Mouse (Mus musculus) limb, embryonic 12.5 days (tissue): ENCODE measurements around the gene Nop2. TPM values are rescaled to one million over a fixed set of nuclear protein-coding genes. Genes with fewer than 3 reads are reported as not detected.

ENCODE experiments used
- ATAC-seq: fragments of 200-750 bp; cut with Nextera tagmentation; 2 replicates; pipeline ENCODE4 v1.8.0; 2017; ENCODE audit warnings: low read depth, moderate TSS enrichment; ENCODE audit not compliant: insufficient number of reproducible peaks, insufficient read depth, low FRiP score, low TSS enrichment
- H3K27ac ChIP-seq: fragments of 300-500 bp; sonication (generic); 2 replicates; pipeline ENCODE4 v1.5.1; 2016; ENCODE audit warnings: mild to moderate bottlenecking, moderate library complexity
- H3K27me3 ChIP-seq: fragments of 300-500 bp; sonication (generic); 2 replicates; pipeline ENCODE4 v1.6.1; 2016; ENCODE audit warnings: mild to moderate bottlenecking, moderate library complexity
- H3K36me3 ChIP-seq: fragments of 300-500 bp; sonication (generic); 2 replicates; pipeline ENCODE4 v1.6.1; 2016; ENCODE audit warnings: mild to moderate bottlenecking, moderate library complexity
- H3K4me1 ChIP-seq: fragments of 300-500 bp; sonication (generic); replicated peaks from 2 replicates; pipeline ENCODE4 v1.6.1; 2016
- H3K4me2 ChIP-seq: fragments of 300-500 bp; sonication (generic); 2 replicates; pipeline ENCODE4 v1.6.1; 2016; ENCODE audit warnings: mild to moderate bottlenecking, moderate library complexity
- H3K4me3 ChIP-seq: fragments of 300-500 bp; sonication (generic); replicated peaks from 2 replicates; pipeline ENCODE4 v1.5.1; 2016; ENCODE audit warnings: mild to moderate bottlenecking
- H3K9ac ChIP-seq: fragments of 300-500 bp; sonication (generic); replicated peaks from 2 replicates; pipeline ENCODE4 v1.6.1; 2016; ENCODE audit warnings: mild to moderate bottlenecking, moderate library complexity
- H3K9me3 ChIP-seq: fragments of 300-500 bp; sonication (generic); 2 replicates; pipeline ENCODE4 v1.6.1; 2016; ENCODE audit warnings: mild to moderate bottlenecking, moderate library complexity
- WGBS: fragments of 180-500 bp; shearing (Covaris S2); methylation state at CpG from one replicate; pipeline ENCODE4 v1.1.7; 2016; 5-methylcytosine and 5-hydroxymethylcytosine counted together
- polyA plus RNA-seq: library from polyadenylated mRNA; unstranded; fragments of >200 nt; fragmentation: Nextera tagmentation; extraction: Ambion mirVana; gene quantifications from 2 replicates; pipeline ENCODE4 v1.2.1, GENCODE M21; 2016

Gene Nop2
- polyA plus RNA-seq, 1 experiment from 2014 or later = 72.6 TPM

DNA sequence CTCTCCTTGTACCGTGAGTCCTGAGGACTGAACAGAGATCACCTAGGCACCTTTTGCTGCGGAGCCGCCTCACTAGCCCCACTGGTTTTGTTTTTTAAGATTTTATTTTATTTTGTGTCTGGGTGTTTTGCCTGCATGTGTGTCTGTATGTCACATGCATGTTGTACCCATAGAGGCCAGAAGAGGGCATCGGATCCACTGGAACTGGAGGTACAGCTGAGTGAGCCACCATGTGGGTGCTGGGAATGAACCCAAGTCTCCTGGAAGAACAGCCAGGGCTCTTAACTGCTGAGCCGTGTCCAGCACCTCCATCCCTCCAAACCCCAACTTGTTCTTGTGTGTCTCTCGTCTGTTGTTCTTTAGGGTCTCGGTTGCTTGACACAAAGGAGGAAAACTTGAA is 20.8 kb upstream of the Nop2 start:
- Histone ChIP-seq H3K9ac (no peak overlapping the region), H3K4me1 (no peaks in the 10 kb centered on the region), H3K27me3 (no peaks in the 10 kb centered on the region), H3K4me2 (no peak overlapping the region), H3K27ac (no peak overlapping the region), H3K4me3 (no peak overlapping the region), H3K9me3 (no peaks in the 10 kb centered on the region), H3K36me3 (peaks cover 98% of the 10 kb centered on the region)
- ATAC-seq = no peak
- WGBS = 90% methylated on average over 7 of the region's 7 CpGs

DNA sequence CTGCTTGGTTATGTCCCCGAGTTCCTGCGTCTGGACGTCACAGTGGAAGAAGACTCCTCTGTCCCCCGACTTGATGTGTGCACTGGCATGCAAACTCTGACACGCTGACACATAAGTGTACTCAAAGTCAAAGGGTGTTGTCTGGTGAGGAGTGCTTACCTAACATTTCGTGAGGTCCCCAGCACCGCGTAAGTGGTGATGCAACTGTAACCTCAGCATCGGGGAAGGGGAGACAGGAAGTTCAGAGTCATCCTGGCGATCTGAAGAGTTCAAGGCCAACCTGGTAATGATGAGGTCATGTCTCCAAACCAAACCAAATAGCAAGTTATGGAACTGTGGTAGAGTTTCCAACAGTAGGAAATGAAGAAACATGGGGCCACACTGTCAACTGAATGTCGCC is 19.2 kb upstream of the Nop2 start:
- Histone ChIP-seq H3K27ac (no peak overlapping the region), H3K4me1 (no peaks in the 10 kb centered on the region), H3K36me3 (peaks cover 98% of the 10 kb centered on the region), H3K9ac (no peak overlapping the region), H3K4me2 (no peak overlapping the region), H3K9me3 (no peaks in the 10 kb centered on the region), H3K4me3 (no peak overlapping the region), H3K27me3 (no peaks in the 10 kb centered on the region)
- ATAC-seq = no peak
- 93% methylated on average over 11 of the region's 11 CpGs for WGBS

DNA sequence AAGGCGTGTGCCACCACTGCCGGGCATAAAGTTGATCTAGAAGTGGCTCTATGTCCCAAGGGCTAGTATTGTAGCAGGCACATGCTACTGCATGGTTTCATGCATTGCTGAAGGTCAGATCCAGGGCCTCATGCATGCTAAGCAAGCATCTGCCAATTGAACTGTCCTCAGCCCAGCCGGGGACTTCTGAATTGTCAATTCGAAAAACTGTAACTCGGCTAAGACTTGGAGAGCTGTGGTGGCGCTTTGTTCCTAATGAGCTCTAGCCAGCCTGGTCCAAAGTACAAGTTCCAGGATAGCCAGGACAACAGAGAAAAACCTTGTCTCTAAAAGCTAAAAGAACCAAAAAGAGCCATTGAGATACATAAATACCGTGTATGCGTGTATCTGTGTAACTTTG is 12.3 kb upstream of the Nop2 start:
- no peak overlapping the region for H3K27ac ChIP-seq
- no peaks in the 10 kb centered on the region for H3K27me3 ChIP-seq
- H3K9ac ChIP-seq = no peak overlapping the region
- H3K4me3 ChIP-seq = no peak overlapping the region
- 92% methylated on average over 8 of the region's 8 CpGs for WGBS
- H3K4me2 ChIP-seq = no peak overlapping the region
- H3K36me3 ChIP-seq = peaks cover 98% of the 10 kb centered on the region
- no peak for ATAC-seq
- no peaks in the 10 kb centered on the region for H3K9me3 ChIP-seq
- no peaks in the 10 kb centered on the region for H3K4me1 ChIP-seq

DNA sequence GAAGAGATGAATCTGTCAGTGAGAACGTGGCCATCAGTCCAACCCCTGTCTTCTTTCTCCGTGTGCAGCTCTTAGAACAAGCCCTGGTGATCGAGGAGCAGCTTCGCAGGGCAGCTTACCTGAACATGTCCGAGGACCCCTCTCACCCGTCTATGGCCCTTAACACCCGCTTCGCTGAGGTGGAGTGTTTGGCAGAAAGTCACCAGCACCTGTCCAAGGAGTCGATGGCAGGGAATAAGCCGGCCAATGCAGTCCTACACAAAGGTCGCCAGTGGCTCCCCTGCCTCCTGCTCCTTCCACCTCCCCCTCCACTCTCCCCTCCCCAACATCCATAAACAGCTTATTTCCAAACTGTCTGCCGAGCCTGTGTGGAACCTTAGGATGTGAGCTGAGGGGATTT is 3.0 kb upstream of the Nop2 start:
- H3K9ac ChIP-seq = no peak overlapping the region
- no peak overlapping the region for H3K4me3 ChIP-seq
- 90% methylated on average over 12 of the region's 12 CpGs for WGBS
- no peak overlapping the region for H3K4me2 ChIP-seq
- H3K36me3 ChIP-seq = peaks cover 72% of the 10 kb centered on the region
- H3K9me3 ChIP-seq = no peaks in the 10 kb centered on the region
- peaks cover 12% of the 10 kb centered on the region for H3K4me1 ChIP-seq
- ATAC-seq = no peak
- H3K27me3 ChIP-seq = no peaks in the 10 kb centered on the region
- H3K27ac ChIP-seq = no peak overlapping the region

DNA sequence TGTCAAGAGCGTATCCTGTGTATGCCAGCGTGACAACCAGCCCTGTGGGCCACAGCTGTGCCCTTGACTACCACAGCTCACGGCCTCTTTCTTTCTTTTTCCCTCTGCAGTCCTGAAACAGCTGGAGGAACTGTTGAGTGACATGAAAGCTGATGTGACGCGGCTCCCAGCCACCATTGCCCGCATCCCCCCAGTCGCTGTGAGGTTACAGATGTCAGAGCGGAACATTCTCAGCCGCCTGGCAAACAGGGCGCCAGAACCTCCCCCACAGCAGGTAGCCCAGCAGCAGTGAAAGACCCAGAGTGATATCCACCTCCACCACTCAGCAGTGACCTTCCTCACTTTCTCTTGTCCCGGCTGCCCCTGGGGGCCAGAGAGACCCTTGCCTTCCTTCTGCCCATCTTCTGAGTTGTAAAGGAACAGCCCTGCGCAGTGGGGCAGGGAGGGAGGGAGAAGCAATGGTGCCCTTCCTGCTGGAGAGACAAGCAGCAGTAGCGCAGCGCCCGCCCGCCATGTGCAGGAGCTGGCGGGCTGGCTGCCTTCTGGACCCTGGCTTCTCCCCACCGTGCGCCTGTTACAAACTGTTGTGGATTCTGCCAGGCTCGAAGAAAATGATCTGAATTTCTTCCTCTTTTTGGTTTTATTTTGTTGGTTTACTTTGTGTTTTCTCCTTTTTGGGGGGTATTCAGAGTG is 1.9 kb upstream of the Nop2 start:
- ATAC-seq = no peak
- Histone ChIP-seq H3K4me3 (no peak overlapping the region), H3K27me3 (no peaks in the 10 kb centered on the region), H3K9ac (no peak overlapping the region), H3K27ac (no peak overlapping the region), H3K36me3 (peaks cover 72% of the 10 kb centered on the region), H3K4me1 (peaks cover 12% of the 10 kb centered on the region), H3K4me2 (no peak overlapping the region), H3K9me3 (no peaks in the 10 kb centered on the region)
- WGBS = 89% methylated on average over 20 of the region's 20 CpGs

DNA sequence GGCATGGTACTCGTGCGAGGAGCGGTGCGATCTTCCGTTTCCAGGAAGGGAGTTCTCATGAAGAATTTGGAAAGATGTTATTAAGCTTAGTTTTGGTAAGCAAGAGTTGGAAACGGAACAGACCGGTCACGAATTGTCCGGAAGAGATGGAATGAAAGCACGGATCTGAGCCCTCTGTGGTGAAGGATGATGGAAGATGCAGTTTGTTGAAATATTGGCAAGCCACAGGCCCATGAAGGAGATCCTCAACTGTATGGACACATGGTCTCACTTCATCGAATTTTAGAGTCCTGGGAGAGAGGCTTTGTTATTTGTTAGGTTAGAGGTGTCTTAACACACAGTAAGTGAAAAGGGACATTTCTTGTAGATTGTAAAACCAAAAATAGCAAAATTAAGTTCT is 761 bp downstream of the Nop2 start:
- H3K9me3 ChIP-seq = no peaks in the 10 kb centered on the region
- ATAC-seq = no peak
- peak overlapping the region; percentile 88 for H3K4me3 ChIP-seq
- H3K27me3 ChIP-seq = no peaks in the 10 kb centered on the region
- H3K9ac ChIP-seq = peak overlapping the region; percentile 77
- peak overlapping the region; percentile 90 for H3K4me2 ChIP-seq
- WGBS = 6% methylated on average over 11 of the region's 11 CpGs
- H3K27ac ChIP-seq = 0 out of 2 replicates have a peak overlapping the region, but pooled peaks have one; percentile 90
- H3K36me3 ChIP-seq = peaks cover 71% of the 10 kb centered on the region
- peaks cover 12% of the 10 kb centered on the region for H3K4me1 ChIP-seq

DNA sequence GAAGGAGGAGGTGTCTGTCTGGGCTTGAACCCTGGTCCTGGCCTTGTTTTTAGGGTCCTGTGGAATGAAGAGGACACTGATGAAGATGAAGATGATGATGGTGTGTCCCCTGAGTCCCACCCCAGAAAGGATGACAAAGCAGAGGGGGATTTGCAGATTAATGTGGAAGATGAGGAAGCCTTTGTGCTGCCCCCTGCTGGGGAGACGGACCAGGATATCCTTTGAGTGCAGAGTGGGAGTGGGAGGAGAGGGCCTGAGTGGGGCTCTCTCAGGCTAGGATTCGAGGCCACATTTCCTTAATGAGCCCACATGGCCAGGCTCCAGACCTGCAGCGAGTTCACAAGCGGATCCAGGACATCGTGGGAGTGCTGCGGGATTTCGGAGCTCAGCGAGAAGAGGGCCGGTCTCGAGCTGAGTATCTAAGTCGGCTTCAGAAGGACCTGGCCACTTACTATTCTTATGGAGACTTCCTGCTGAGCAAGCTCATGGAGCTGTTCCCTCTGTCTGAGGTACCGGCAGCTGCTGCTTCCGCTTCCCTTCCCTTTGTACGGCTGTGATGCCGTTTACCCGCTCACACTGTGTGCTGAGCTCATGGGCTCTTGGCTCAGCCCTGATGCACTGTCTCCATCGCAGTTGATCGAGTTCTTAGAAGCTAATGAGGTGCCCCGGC is 5.4 kb downstream of the Nop2 start:
- Histone ChIP-seq H3K27me3 (no peaks in the 10 kb centered on the region), H3K4me3 (no peak overlapping the region), H3K36me3 (peaks cover 91% of the 10 kb centered on the region), H3K27ac (no peak overlapping the region), H3K4me2 (no peak overlapping the region), H3K4me1 (peaks cover 12% of the 10 kb centered on the region), H3K9ac (no peak overlapping the region), H3K9me3 (no peaks in the 10 kb centered on the region)
- 93% methylated on average over 19 of the region's 19 CpGs for WGBS
- ATAC-seq = no peak

DNA sequence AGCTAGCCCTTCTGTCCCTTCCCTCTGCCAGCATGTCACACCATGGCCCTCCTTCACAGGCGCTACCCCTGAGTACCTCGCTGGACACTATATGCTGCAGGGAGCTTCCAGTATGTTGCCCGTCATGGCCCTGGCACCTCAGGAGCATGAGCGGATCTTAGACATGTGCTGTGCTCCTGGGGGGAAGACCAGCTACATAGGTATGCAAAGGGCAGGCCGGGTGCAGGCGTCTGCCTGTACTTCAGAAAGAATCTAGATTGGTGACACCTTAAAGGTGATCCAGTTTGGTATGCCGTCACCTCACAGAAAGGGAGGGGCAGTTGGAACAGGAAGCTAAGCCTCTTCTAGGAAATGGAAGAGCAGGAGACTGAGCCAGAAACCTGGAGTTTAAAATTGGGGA is 8.0 kb downstream of the Nop2 start:
- Histone ChIP-seq H3K4me3 (no peak overlapping the region), H3K27ac (no peak overlapping the region), H3K4me2 (no peak overlapping the region), H3K9ac (no peak overlapping the region), H3K4me1 (peaks cover 8% of the 10 kb centered on the region), H3K9me3 (no peaks in the 10 kb centered on the region), H3K27me3 (no peaks in the 10 kb centered on the region), H3K36me3 (peaks cover 94% of the 10 kb centered on the region)
- 85% methylated on average over 7 of the region's 7 CpGs for WGBS
- ATAC-seq = no peak

DNA sequence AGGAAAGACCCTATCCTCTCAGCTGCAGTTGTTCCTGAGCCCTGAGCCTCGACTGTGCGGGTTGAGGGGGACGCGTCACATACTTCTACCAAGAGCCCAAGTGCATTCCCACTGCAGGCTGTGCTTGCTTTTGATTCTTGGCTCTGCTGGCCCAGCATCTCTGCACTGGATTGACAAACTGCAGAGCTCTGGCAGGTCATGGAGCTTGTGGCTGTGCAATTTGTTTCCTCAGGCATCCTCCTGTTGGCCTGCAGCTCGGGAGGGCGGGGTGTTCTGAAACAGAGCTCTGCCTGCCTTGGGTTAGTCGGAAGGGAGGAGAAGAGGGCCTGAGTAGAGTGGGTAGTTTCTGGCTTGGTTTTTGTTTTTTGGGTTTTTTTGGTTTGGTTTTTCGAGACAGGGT is 10.7 kb downstream of the Nop2 start:
- WGBS = 91% methylated on average over 8 of the region's 8 CpGs
- Histone ChIP-seq H3K9ac (no peak overlapping the region), H3K4me1 (peaks cover 28% of the 10 kb centered on the region), H3K4me2 (no peak overlapping the region), H3K9me3 (no peaks in the 10 kb centered on the region), H3K4me3 (no peak overlapping the region), H3K36me3 (peaks cover 68% of the 10 kb centered on the region), H3K27ac (no peak overlapping the region), H3K27me3 (no peaks in the 10 kb centered on the region)
- no peak for ATAC-seq

DNA sequence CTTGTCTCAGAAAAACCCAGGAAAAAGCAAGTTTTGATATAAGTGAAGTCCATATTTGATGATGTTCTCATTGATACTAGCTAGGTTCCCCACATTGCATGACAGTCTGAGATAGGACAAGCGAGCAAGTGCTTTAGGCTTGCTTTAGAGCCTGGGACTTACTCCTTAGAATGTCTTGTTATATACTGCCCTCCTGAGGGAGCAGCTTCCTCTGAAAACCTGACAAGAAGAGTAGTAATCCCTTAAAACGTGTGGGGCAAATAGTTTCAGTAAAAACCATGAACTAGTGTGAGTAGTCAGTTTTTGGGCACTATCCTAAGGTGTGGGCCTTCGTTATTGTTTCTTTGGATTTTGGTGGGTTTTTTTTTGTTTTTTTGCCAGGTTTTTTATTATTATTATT is 11.4 kb downstream of the Nop2 start:
- peaks cover 61% of the 10 kb centered on the region for H3K36me3 ChIP-seq
- H3K9ac ChIP-seq = no peak overlapping the region
- no peak overlapping the region for H3K27ac ChIP-seq
- 76% methylated on average over 3 of the region's 3 CpGs for WGBS
- no peaks in the 10 kb centered on the region for H3K9me3 ChIP-seq
- peaks cover 33% of the 10 kb centered on the region for H3K4me1 ChIP-seq
- H3K4me3 ChIP-seq = no peak overlapping the region
- H3K4me2 ChIP-seq = no peak overlapping the region
- H3K27me3 ChIP-seq = no peaks in the 10 kb centered on the region
- ATAC-seq = no peak

DNA sequence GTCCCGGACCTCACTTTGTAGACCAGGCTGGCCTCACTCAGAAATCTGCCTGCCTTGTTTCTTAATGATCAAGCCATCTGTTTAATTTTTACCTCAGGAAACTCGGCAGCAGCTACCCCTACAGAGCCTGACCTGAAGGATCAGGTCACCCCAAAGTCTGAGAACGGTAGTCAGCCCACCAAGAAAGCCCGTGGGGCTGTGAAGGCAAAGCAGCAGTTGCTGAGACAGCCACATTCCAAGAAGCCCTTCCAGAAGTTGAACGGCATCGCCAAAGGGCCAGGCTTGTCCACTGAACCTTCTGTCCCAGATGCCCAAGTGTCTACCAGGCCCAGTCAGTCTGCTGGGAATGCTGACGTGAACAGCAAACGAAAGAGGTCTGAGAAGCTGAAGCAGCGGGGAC is 12.2 kb downstream of the Nop2 start:
- no peaks in the 10 kb centered on the region for H3K9me3 ChIP-seq
- H3K4me1 ChIP-seq = peaks cover 36% of the 10 kb centered on the region
- no peak overlapping the region for H3K4me2 ChIP-seq
- H3K4me3 ChIP-seq = 0 out of 2 replicates have a peak overlapping the region, but pooled peaks have one; percentile 1
- peak overlapping the region; percentile 50; the same call in 1 of the 2 replicates for H3K27ac ChIP-seq
- no peak for ATAC-seq
- no peak overlapping the region for H3K9ac ChIP-seq
- H3K27me3 ChIP-seq = no peaks in the 10 kb centered on the region
- H3K36me3 ChIP-seq = peaks cover 59% of the 10 kb centered on the region
- 80% methylated on average over 9 of the region's 9 CpGs for WGBS

DNA sequence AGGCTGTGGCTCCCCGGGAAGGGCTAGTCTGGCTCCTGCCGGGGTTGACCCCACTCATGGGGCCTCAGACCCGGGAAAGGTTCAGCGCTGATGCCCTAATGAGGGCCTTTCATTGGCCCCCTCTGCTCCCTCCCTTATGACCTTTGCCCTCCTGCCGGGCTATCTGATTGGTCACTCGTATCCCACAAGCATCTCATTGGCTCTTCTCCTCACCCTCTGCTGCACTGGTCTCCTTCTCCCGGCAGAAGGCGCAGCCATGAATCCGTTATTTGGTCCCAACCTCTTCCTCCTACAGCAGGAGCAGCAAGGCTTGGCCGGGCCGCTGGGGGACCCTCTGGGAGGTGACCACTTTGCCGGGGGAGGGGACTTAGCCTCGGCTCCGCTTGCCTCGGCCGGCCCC is 13.3 kb downstream of the Nop2 start, which contains the start of gene Iffo1:
Gene Iffo1, plus strand, starts transcription at position 241 of the 400 bp plus-strand sequence.
- no peaks in the 10 kb centered on the region for H3K9me3 ChIP-seq
- peak within 1 kb of the TSS; percentile 95 for H3K27ac ChIP-seq
- peaks cover 40% of the 10 kb centered on the region for H3K4me1 ChIP-seq
- H3K36me3 ChIP-seq = peaks cover 55% of the 10 kb centered on the region
- H3K4me2 ChIP-seq = peak within 1 kb of the TSS; percentile 97
- H3K27me3 ChIP-seq = no peaks in the 10 kb centered on the region
- H3K9ac ChIP-seq = peak within 1 kb of the TSS; percentile 90
- under 1% methylated on average over 16 of the region's 16 CpGs for WGBS
- peak within 1 kb of the TSS; percentile 82 for H3K4me3 ChIP-seq
- ATAC-seq = peak; percentile 90
